Mouse (Mus musculus) stomach, embryonic 16.5 days (tissue): Measurements from ENCODE around the gene Golga5. TPM values are rescaled to one million over a fixed set of nuclear protein-coding genes. Genes with fewer than 3 reads are reported as not detected.

Experiments
- ATAC-seq: fragments of 200-750 bp; cut with Nextera tagmentation; 2 replicates; pipeline ENCODE4 v1.8.0; 2017; ENCODE audit warnings: moderate number of reproducible peaks, moderate TSS enrichment; ENCODE audit not compliant: insufficient read depth, low FRiP score
- H3K27ac ChIP-seq: fragments of 300-500 bp; sonication (generic); 2 replicates; pipeline ENCODE4 v1.5.1; 2014; ENCODE audit warnings: low read length
- H3K27me3 ChIP-seq: fragments of 300-500 bp; sonication (generic); 2 replicates; pipeline ENCODE4 v1.6.1; 2014; ENCODE audit warnings: low read length, control low read depth, mixed read lengths; ENCODE audit not compliant: control insufficient read depth, insufficient read depth
- H3K36me3 ChIP-seq: fragments of 300-500 bp; sonication (generic); 2 replicates; pipeline ENCODE4 v1.6.1; 2014; ENCODE audit warnings: low read length; ENCODE audit not compliant: control insufficient read depth, insufficient read depth
- H3K4me1 ChIP-seq: fragments of 300-500 bp; sonication (generic); 2 replicates; pipeline ENCODE4 v1.6.1; 2014; ENCODE audit warnings: low read length, control low read depth, mixed read lengths; ENCODE audit not compliant: control insufficient read depth, insufficient read depth
- H3K4me2 ChIP-seq: fragments of 300-500 bp; sonication (generic); 2 replicates; pipeline ENCODE4 v1.6.1; 2014; ENCODE audit warnings: low read depth, low read length, mixed read lengths
- H3K4me3 ChIP-seq: fragments of 300-500 bp; sonication (generic); replicated peaks from 2 replicates; pipeline ENCODE4 v1.5.1; 2014; ENCODE audit warnings: mild to moderate bottlenecking, low read length
- H3K9ac ChIP-seq: fragments of 300-500 bp; sonication (generic); 2 replicates; pipeline ENCODE4 v1.6.1; 2014; ENCODE audit warnings: low read length
- H3K9me3 ChIP-seq: fragments of 300-500 bp; sonication (generic); replicated peaks from 2 replicates; pipeline ENCODE4 v1.6.1; 2016; ENCODE audit warnings: low read length, control low read depth; ENCODE audit not compliant: control insufficient read depth
- WGBS: fragments of 180-500 bp; shearing (Covaris S2); extraction: QIAGEN DNeasy Blood & Tissue Kit; methylation state at CpG from one replicate; pipeline ENCODE4 v1.1.7; 2014; 5-methylcytosine and 5-hydroxymethylcytosine counted together
- polyA plus RNA-seq: library from polyadenylated mRNA; unstranded; fragments of >200 nt; fragmentation: Nextera tagmentation; extraction: Ambion mirVana; gene quantifications from 2 replicates; pipeline ENCODE4 v1.2.1, GENCODE M21; 2015

Gene Golga5
- polyA plus RNA-seq, 1 experiment from 2014 or later: 35.9 TPM

DNA sequence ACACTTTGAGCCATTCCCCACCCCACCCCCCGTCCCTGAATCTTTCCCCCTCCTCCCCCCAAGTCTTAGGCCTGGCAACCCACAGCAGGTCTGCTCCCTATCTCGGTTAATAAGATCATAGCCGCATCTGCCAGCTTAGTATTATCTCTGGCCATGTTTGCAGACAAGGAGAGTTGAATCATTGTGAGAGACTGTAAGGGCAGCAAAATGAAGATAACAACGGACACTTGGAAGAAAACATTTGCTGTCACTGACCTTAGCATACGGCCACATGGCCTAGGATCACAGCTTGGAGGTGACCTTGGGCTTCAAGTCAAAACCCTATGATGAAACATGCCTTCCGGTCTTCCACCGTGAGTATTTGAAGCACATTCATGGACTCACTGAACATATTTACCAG, 28.4 kb upstream of the Golga5 start:
- H3K4me2 ChIP-seq: no peak overlapping the region
- no peaks in the 10 kb centered on the region for H3K9me3 ChIP-seq
- H3K27me3 ChIP-seq: no peaks in the 10 kb centered on the region
- 77% methylated on average over 7 of the region's 7 CpGs for WGBS
- peaks cover 5% of the 10 kb centered on the region; the same call in 1 of the 2 replicates for H3K4me1 ChIP-seq
- H3K27ac ChIP-seq: no peak overlapping the region
- H3K9ac ChIP-seq: no peak overlapping the region
- no peak overlapping the region for H3K4me3 ChIP-seq
- no peaks in the 10 kb centered on the region for H3K36me3 ChIP-seq
- ATAC-seq: no peak

DNA sequence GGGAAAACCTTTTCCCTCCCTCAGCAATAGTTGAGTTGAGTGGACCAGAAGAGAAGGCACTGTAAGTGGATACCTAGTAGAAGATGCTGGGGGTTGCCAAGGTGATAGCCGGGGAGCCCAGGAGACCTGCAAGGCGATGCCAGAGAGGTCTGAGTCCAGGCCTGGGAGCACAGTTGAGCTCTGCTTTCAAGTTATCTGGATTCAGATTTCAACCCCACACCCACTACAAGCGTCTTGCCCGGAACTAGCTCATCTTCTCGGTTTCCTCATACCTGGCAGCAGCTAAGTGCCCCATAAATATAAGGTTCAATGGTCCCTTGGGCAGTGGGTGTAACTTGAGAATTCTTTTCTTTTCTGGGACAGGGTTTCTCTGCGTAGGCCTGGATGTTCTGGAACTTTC, 27.8 kb upstream of the Golga5 start:
- WGBS: 83% methylated on average over 6 of the region's 6 CpGs
- no peak overlapping the region for H3K4me2 ChIP-seq

DNA sequence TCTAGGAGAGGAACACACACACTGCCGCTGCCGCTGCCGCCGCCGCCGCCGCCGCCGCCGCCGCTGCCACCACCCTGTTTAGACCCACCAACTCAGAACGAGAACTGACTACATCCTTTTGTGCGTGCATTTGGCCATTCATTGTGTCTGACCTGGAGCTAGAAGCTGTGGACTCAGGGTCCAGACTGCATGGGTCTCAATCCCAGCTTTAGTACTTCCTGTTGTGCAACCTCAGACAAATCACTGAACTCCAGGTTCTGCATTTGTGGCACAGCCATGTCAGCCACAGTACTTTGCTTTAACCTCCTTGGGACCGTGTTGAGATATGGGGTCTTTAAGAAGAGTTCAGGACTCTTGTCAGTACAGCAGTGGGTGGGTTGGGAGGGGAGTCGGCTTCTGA, 26.3 kb upstream of the Golga5 start:
- Histone ChIP-seq H3K9me3 (no peaks in the 10 kb centered on the region), H3K9ac (no peak overlapping the region), H3K4me1 (peaks cover 5% of the 10 kb centered on the region; the same call in 1 of the 2 replicates), H3K27me3 (no peaks in the 10 kb centered on the region), H3K36me3 (no peaks in the 10 kb centered on the region), H3K4me2 (no peak overlapping the region), H3K27ac (no peak overlapping the region), H3K4me3 (no peak overlapping the region)
- WGBS: 80% methylated on average over 15 of the region's 15 CpGs
- ATAC-seq: no peak

More for the DNA sequence above, 27.8 kb upstream of the Golga5 start:
- no peak for ATAC-seq
- no peaks in the 10 kb centered on the region for H3K27me3 ChIP-seq
- H3K27ac ChIP-seq: no peak overlapping the region
- H3K9me3 ChIP-seq: no peaks in the 10 kb centered on the region
- H3K9ac ChIP-seq: no peak overlapping the region
- no peak overlapping the region for H3K4me3 ChIP-seq
- H3K4me1 ChIP-seq: peaks cover 5% of the 10 kb centered on the region; the same call in 1 of the 2 replicates
- H3K36me3 ChIP-seq: no peaks in the 10 kb centered on the region

DNA sequence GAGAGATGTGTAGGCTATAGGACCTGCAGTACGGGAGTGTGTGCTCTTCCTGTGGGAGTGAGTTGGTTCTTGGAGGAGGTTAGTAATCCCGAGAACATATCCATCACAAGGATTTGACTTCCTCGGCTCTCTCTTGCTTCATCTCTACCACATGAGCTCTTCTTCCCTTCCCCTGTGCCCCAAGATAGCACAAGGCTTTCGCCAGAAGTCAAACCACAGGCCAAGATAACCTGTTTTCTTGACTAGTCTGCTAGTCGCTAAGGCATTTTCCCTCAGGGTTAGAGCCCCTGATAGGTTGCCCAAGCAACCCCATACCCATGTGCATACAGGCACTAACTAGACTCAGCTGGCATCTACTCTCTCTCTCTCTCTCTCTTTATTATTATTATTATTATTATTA, 25.3 kb upstream of the Golga5 start:
- no peak overlapping the region for H3K4me3 ChIP-seq
- H3K9ac ChIP-seq: no peak overlapping the region
- peaks cover 2% of the 10 kb centered on the region; the same call in 1 of the 2 replicates for H3K4me1 ChIP-seq
- H3K4me2 ChIP-seq: no peak overlapping the region
- H3K36me3 ChIP-seq: no peaks in the 10 kb centered on the region
- H3K9me3 ChIP-seq: no peaks in the 10 kb centered on the region
- no peak overlapping the region for H3K27ac ChIP-seq
- no peak for ATAC-seq
- WGBS: 79% methylated on average over 5 of the region's 5 CpGs
- H3K27me3 ChIP-seq: no peaks in the 10 kb centered on the region

DNA sequence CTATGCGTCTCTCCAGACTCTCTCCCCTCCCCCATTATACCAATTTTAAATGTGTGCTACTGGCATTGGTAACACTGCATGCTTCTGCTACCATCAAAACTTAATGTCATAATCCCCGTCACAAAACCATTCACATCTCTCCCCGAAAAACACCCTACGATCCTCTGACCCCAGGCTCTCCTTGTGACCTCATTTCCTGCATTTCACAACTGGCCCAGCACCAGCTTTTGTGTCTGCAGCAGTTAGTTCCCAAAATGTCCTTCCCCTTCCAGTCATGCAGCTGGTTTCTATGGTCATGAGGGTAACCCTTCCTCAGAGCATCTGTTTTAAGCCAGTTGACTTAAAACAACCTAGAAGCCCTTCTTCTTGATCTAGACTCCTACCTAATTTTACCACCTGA, 23.5 kb upstream of the Golga5 start:
- H3K4me2 ChIP-seq: no peak overlapping the region
- no peaks in the 10 kb centered on the region for H3K9me3 ChIP-seq
- H3K4me1 ChIP-seq: no peaks in the 10 kb centered on the region
- WGBS: 61% methylated on average over 4 of the region's 4 CpGs
- no peaks in the 10 kb centered on the region for H3K36me3 ChIP-seq
- no peak overlapping the region for H3K4me3 ChIP-seq
- H3K27ac ChIP-seq: no peak overlapping the region
- no peak overlapping the region for H3K9ac ChIP-seq
- no peaks in the 10 kb centered on the region for H3K27me3 ChIP-seq
- no peak for ATAC-seq

DNA sequence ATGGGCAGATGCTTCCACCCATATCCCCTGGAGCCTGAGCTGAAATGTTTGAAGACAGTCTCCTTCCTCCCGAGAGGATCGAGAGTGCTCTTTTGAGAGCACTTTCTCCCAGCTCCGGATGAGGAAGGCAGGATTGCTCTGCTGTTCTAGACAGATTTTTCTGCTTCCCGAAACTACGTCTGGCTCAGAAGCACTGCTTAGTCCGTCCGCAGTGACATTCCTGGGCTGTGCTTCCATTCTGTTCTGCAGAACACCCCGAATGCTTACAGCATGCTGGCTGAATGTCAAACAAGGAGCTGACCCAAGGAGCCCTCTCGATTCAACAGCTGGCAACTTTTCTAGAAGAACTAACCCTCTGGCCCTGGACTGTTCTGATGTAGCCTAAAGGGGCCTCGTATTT, 18.5 kb upstream of the Golga5 start:
- Histone ChIP-seq H3K4me1 (no peaks in the 10 kb centered on the region), H3K9me3 (no peaks in the 10 kb centered on the region), H3K27me3 (no peaks in the 10 kb centered on the region), H3K4me2 (peak overlapping the region; percentile 17; the same call in 1 of the 2 replicates), H3K4me3 (no peak overlapping the region), H3K9ac (peak overlapping the region; percentile 14; the same call in 1 of the 2 replicates), H3K27ac (peak overlapping the region; percentile 60), H3K36me3 (no peaks in the 10 kb centered on the region)
- WGBS: 33% methylated on average over 10 of the region's 10 CpGs
- ATAC-seq: peak; percentile 56; the same call in 1 of the 2 replicates

DNA sequence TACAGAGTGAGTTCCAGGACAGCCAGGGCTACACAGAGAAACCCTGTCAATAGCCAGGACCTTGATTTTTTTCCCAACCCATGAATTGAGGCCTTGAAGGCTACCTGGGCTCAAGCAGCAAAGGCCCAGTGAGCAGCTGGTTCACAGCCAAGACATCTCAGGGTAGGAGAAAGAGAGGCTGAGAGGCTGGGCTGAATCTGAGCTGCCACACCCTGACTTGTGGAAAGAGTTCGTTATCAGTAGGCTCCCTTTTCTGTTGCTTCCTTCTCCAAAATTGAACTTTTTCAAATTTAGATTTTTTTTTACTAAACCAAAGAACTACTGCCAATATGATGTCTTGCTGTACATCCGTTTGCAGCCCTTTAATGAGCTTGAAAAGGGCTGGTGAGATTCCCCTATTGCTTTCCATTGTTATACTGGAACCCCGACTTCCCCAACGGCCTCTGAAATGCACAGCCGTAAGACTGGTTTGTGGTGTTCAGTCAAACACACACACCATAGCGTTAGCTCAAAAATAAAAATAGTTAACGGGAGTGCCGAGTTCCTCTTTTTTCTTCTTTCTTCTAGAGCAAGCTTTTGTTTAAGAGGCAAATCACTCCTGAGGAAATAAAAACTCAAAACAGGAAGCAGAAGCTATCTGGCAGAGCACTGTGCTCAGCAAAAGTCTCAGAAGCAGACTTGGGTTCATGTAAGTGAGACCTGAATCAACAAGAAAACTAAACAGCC, 17.6 kb upstream of the Golga5 start:
- no peak for ATAC-seq
- no peaks in the 10 kb centered on the region for H3K9me3 ChIP-seq
- no peaks in the 10 kb centered on the region for H3K36me3 ChIP-seq
- peak overlapping the region; percentile 60 for H3K27ac ChIP-seq
- no peaks in the 10 kb centered on the region for H3K27me3 ChIP-seq
- 71% methylated on average over 8 of the region's 8 CpGs for WGBS
- H3K4me1 ChIP-seq: no peaks in the 10 kb centered on the region
- H3K4me3 ChIP-seq: no peak overlapping the region
- H3K4me2 ChIP-seq: no peak overlapping the region
- H3K9ac ChIP-seq: no peak overlapping the region

DNA sequence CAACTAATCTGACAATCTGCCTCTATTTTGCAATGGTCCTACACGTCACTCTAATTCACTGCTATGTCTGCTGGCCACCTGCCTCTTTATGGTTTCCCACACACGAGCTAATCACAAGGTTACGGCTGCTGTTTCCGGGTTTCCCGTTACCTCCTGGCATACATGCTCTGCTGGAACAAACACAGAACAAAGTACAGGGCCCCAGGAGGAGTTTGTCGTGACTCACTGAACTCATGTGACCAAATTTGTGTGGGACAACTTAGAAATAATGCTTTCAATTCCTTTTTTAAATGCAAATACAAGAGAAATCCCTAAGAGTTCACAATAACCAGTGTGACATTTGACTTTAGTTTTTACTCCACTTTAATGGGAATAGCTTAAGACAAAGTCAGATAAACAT, 15.4 kb upstream of the Golga5 start:
- Histone ChIP-seq H3K36me3 (no peaks in the 10 kb centered on the region), H3K9ac (no peak overlapping the region), H3K4me3 (no peak overlapping the region), H3K9me3 (no peaks in the 10 kb centered on the region), H3K4me2 (no peak overlapping the region), H3K27ac (peak overlapping the region; percentile 6; the same call in 1 of the 2 replicates), H3K4me1 (no peaks in the 10 kb centered on the region), H3K27me3 (no peaks in the 10 kb centered on the region)
- ATAC-seq: no peak
- 43% methylated on average over 6 of the region's 6 CpGs for WGBS

DNA sequence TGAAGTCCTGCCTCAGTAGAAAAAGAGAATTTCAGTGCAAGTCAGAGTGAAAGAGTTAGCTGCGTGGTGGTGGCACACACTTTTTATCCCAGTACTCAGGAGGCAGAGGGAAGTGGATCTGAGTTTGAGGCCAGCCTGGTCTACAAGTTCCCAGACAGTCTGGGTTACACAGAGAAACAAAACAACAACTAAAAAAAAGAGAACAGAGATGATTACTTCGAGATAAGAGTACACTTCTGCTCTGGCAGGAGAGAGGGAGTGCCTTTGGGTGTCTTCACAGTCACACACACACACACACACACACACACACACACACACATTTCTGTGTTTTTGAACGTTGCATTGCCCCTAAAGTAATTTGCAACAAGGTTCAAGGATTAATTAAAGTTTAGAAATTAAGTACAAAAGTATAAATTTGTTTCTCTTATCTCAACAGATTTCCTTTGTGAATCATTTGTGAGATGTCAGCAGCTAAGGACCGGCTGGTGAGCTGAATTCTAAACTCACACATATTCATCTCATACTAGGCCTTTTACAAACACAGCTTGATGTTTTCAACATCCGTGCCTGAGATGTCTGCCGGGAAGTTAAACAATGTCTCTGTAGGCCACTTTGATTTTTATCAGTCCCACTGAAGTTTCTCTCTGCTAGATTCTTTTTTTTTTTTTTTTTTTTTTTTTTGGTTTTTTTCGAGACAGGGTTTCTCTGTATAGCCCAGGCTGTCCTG, 12.3 kb upstream of the Golga5 start:
- H3K27me3 ChIP-seq: no peaks in the 10 kb centered on the region
- no peaks in the 10 kb centered on the region for H3K4me1 ChIP-seq
- no peak overlapping the region for H3K4me2 ChIP-seq
- peak overlapping the region; percentile 23; the same call in 1 of the 2 replicates for H3K27ac ChIP-seq
- no peak overlapping the region for H3K4me3 ChIP-seq
- no peak for ATAC-seq
- H3K9me3 ChIP-seq: no peaks in the 10 kb centered on the region
- 43% methylated on average over 7 of the region's 7 CpGs for WGBS
- no peaks in the 10 kb centered on the region for H3K36me3 ChIP-seq
- H3K9ac ChIP-seq: no peak overlapping the region
